Mouse (Mus musculus) liver, embryonic 13.5 days (tissue): ENCODE data around the gene Rpl18a. TPM values are rescaled to one million over a fixed set of nuclear protein-coding genes. Genes with fewer than 3 reads are reported as not detected.
A peak's percentile ranks its signal among the peaks of the same experiment; 100 is the strongest.

ENCODE experiments used
- ATAC-seq: fragments of 200-750 bp; cut with Nextera tagmentation; 2 replicates; pipeline ENCODE4 v1.8.0; 2017; ENCODE audit warnings: low read depth, mild to moderate bottlenecking, moderate number of reproducible peaks, moderate library complexity
- DNase-seq: peaks from one replicate; pipeline ENCODE4 v3.0.0; 2022
- H3K27ac ChIP-seq: fragments of 300-500 bp; sonication (generic); 2 replicates; pipeline ENCODE4 v1.5.1; 2015; ENCODE audit warnings: moderate library complexity, mild to moderate bottlenecking, inconsistent platforms
- H3K27me3 ChIP-seq: fragments of 300-500 bp; sonication (generic); 2 replicates; pipeline ENCODE4 v1.6.1; 2015; ENCODE audit warnings: mild to moderate bottlenecking, inconsistent platforms
- H3K36me3 ChIP-seq: fragments of 300-500 bp; sonication (generic); 2 replicates; pipeline ENCODE4 v1.6.1; 2015; ENCODE audit warnings: mild to moderate bottlenecking, inconsistent platforms
- H3K4me1 ChIP-seq: fragments of 300-500 bp; sonication (generic); replicated peaks from 2 replicates; pipeline ENCODE4 v1.6.1; 2015; ENCODE audit warnings: inconsistent platforms
- H3K4me2 ChIP-seq: fragments of 300-500 bp; sonication (generic); 2 replicates; pipeline ENCODE4 v1.6.1; 2015; ENCODE audit warnings: inconsistent platforms, mild to moderate bottlenecking, moderate library complexity
- H3K4me3 ChIP-seq: fragments of 300-500 bp; sonication (generic); replicated peaks from 2 replicates; pipeline ENCODE4 v1.5.1; 2015; ENCODE audit warnings: mild to moderate bottlenecking, inconsistent platforms
- H3K9ac ChIP-seq: fragments of 300-500 bp; sonication (generic); 2 replicates; pipeline ENCODE4 v1.6.1; 2015; ENCODE audit warnings: mild to moderate bottlenecking, inconsistent platforms
- H3K9me3 ChIP-seq: fragments of 300-500 bp; sonication (generic); replicated peaks from 2 replicates; pipeline ENCODE4 v1.6.1; 2016; ENCODE audit warnings: inconsistent platforms
- WGBS: fragments of 180-500 bp; shearing (Covaris S2); methylation state at CpG from one replicate; pipeline ENCODE4 v1.1.7; 2015; ENCODE audit not compliant: insufficient replicate concordance; 5-methylcytosine and 5-hydroxymethylcytosine counted together
- microRNA counts: library from miRNA; unstranded; fragments of <30 nt; microRNA quantifications from one replicate; lab custom pipeline; 2016
- microRNA-seq: library from miRNA; unstranded; fragments of <30 nt; microRNA quantifications from one replicate; pipeline ENCODE4, GENCODE M21; 2016
- polyA plus RNA-seq: library from polyadenylated mRNA; unstranded; fragments of >200 nt; fragmentation: Nextera tagmentation; extraction: Ambion mirVana; gene quantifications from 2 replicates; pipeline ENCODE4 v1.2.1, GENCODE M21; 2015

Rpl18a gene
- polyA plus RNA-seq, 1 experiment from 2014 or later, result 3,100 TPM

DNA sequence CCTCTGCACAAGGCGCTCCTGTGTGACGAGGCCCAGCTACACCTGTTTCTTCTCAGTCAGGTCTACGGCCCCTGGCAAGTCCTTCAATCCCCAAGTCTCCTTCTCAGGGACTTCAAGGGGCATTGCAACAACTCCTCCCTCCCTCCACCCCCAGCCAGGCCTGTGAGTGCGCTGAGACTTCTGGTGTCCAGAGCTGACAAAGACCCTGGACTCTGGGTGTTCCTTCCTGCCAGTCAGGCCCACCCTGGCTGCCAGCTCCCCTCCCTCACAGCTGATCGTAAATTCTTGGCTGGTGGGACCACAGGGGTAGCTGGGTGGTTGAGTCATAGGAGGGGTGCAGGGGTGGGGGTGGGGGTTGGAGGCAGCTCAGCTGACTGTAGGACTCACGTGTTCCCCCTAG, 45.4 kb downstream of the Rpl18a start:
- Histone ChIP-seq H3K4me1 (peaks cover 28% of the 10 kb centered on the region), H3K27me3 (peaks cover 69% of the 10 kb centered on the region), H3K9me3 (no peaks in the 10 kb centered on the region), H3K4me3 (no peak overlapping the region), H3K9ac (peak overlapping the region; percentile 41; the same call in 1 of the 2 replicates), H3K36me3 (no peaks in the 10 kb centered on the region), H3K27ac (peak overlapping the region; percentile 29; the same call in 1 of the 2 replicates), H3K4me2 (peak overlapping the region; percentile 10; the same call in 1 of the 2 replicates)
- DNase-seq (no peak), ATAC-seq (no peak)
- WGBS, result 60% methylated on average over 6 of the region's 6 CpGs

DNA sequence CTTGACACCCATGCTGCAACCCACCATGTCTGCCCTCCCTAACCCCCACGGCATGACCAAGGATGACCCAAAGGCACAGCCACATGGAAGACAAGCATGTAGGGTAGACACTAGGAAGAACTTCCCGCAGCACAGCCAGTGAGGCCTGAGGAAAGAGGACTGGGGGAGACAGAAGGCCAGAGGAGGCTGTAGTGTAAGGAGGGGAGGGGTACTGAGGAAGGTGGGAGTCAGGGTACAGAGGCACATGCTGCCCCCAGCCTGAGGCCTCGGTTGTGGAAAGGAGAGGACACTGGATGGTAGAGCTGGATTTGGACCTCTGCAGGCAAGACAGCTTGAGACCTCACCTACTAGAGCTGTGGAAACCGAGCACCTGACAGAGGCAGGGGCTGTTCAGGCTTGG, 46.3 kb downstream of the Rpl18a start:
- H3K27me3 ChIP-seq, result peaks cover 69% of the 10 kb centered on the region
- 70% methylated on average over 4 of the region's 4 CpGs for WGBS
- peaks cover 29% of the 10 kb centered on the region for H3K4me1 ChIP-seq
- H3K9ac ChIP-seq, result no peak overlapping the region
- no peaks in the 10 kb centered on the region for H3K36me3 ChIP-seq
- H3K27ac ChIP-seq, result no peak overlapping the region
- H3K4me2 ChIP-seq, result no peak overlapping the region
- H3K4me3 ChIP-seq, result no peak overlapping the region
- ATAC-seq (no peak), DNase-seq (no peak)
- H3K9me3 ChIP-seq, result no peaks in the 10 kb centered on the region

DNA sequence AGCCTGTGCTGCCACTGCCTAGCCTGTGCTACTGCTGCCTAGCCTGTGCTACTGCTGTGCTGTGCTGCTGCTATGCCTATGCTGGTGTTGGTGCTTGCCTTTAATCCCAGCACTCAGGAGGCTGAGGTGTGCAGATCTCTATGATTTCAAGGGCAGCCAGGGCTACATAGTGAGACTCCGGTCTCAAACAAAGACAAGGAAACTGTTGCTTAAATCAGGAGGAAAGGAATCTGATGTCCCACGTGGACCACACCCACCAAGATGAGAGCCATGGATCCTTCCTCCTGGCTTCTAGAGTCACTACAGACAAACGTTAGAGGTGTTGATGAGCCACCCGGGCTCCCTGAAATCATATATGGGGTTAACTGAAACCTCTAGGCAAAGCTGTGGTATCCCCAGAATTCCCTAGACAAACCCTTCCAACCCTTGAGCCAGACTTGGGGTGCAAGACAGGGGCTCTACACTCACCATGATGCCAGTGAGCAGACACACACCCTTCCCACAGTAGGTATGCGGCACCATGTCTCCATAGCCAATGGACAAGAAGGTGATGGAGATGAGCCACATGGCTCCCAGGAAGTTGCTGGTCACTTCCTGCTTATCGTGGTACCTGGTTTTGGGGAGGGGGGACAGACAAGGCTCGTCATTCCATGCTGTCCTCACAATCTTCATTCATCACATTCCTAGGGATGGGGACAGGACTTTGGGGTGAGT, 46.9 kb downstream of the Rpl18a start:
- DNase-seq, result no peak
- Histone ChIP-seq H3K9ac (no peak overlapping the region), H3K36me3 (no peaks in the 10 kb centered on the region), H3K9me3 (no peaks in the 10 kb centered on the region), H3K4me2 (no peak overlapping the region), H3K27me3 (peaks cover 62% of the 10 kb centered on the region), H3K4me1 (peaks cover 34% of the 10 kb centered on the region), H3K27ac (no peak overlapping the region), H3K4me3 (no peak overlapping the region)
- no peak for ATAC-seq
- 56% methylated on average over 7 of the region's 7 CpGs for WGBS

DNA sequence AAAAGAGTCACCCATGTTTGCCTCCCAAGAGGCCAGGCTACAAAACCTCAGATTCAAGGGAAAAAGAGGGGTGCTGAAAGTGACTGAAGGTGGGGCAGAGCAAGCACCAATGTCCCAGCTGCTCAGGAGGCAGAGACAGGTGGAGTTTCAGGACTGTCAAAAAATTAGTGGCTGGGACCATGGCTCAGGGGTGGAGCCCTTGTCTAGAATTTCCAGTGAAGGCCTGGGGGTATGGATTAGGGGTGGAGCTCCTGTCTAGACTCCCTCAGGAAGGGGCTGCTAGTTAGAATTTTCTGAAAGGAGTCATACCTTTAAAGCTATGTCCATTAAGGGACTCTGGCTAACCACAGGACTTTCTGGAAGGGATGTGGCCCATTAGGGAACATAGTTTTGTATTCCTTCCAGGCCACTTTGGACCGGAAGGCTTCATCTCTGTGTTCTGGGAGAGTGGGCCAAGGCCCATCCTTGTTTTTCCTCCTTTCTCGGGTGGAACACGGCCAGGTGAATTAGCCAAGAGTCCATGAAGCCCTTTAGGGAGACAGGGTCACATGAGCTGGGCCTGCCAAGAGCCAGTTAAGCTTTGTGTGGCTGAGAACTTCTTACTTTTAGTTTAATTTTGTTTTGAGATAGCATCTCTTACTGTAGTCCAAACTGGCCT, 47.8 kb downstream of the Rpl18a start:
- no peak for DNase-seq
- peaks cover 54% of the 10 kb centered on the region for H3K27me3 ChIP-seq

DNA sequence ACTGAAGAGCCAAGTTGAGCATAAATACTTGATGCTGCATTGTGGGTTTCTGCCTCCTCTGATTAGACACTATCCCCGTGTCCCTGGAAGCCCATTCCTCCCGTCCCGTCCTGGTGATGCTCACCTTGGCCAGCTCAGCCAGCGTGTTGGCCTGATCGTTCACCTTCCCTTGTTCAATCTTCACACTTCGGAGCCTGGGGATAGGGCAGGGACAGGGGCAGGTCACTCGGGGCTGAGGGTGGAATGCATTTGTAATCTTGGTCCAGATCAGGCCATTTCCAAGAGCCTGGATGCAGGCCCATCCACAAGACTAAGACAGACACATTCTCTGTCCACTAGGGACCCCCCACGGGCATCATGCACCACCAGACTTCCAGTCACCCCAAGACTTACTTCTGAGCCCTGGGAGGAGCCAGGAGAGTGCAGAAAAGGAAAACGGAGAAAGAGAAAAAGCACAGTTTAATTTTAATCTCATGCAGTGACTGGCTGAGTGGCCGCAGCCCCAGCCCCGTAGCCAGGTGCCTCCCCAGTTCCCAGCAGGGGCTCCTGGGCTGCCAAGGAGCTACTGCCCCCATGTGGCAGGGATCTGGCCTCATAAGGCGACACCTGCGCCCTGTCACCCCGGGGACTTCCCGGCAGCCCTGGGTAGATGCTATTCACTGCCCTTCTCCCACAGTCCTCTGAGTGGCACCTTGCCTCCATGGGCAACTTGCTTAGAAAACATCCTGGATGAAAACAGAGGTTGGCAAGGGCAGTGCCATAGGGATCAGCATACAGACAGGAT, 50.6 kb downstream of the Rpl18a start:
- Histone ChIP-seq H3K4me3 (no peak overlapping the region), H3K27me3 (peaks cover 41% of the 10 kb centered on the region), H3K9ac (peak overlapping the region; percentile 24; the same call in 1 of the 2 replicates), H3K36me3 (no peaks in the 10 kb centered on the region), H3K9me3 (no peaks in the 10 kb centered on the region), H3K27ac (no peak overlapping the region), H3K4me1 (peaks cover 62% of the 10 kb centered on the region), H3K4me2 (no peak overlapping the region)
- DNase-seq (no peak), ATAC-seq (no peak)
- 47% methylated on average over 15 of the region's 15 CpGs for WGBS

More for the DNA sequence above, 47.8 kb downstream of the Rpl18a start:
- no peak overlapping the region for H3K4me3 ChIP-seq
- no peaks in the 10 kb centered on the region for H3K9me3 ChIP-seq
- no peak overlapping the region for H3K27ac ChIP-seq
- no peak overlapping the region for H3K4me2 ChIP-seq
- H3K4me1 ChIP-seq, result peaks cover 42% of the 10 kb centered on the region
- no peaks in the 10 kb centered on the region for H3K36me3 ChIP-seq
- 74% methylated on average over 3 of the region's 3 CpGs for WGBS
- no peak overlapping the region for H3K9ac ChIP-seq
- no peak for ATAC-seq

DNA sequence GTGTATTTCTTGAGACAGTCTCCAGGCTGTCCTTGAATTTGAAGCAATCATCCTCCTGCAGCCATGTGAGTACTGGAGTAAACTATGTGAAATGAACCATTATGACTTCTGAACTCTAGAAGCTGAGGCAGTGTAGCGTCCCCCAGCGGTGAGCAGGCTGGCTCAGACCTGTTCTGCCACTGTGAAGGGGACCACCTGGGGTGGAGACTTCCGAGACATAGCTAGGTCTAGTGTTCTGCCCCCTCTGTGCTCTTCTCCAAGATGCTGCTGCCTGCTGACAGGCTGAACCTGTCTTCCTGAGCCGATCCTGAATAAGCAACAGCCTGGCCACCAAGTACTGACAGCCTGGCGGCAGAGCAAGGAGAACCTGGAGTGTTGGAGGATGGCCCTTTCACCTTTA, 52.1 kb downstream of the Rpl18a start:
- DNase-seq (no peak), ATAC-seq (no peak)
- Histone ChIP-seq H3K9ac (peak overlapping the region; percentile 42), H3K27me3 (peaks cover 33% of the 10 kb centered on the region), H3K36me3 (no peaks in the 10 kb centered on the region), H3K27ac (peak overlapping the region; percentile 99), H3K9me3 (no peaks in the 10 kb centered on the region), H3K4me3 (no peak overlapping the region), H3K4me1 (peaks cover 63% of the 10 kb centered on the region), H3K4me2 (no peak overlapping the region)
- WGBS, result 43% methylated on average over 5 of the region's 5 CpGs

MicroRNAs encoded within 50 kb of the gene (microRNA counts, 519-probe panel; counts per million panel counts)
- microRNA mmu-miR-1969 (lab: Ali Mortazavi, UCI), result 114 counts per million

Small RNA genes lying within 50 kb of the gene (microRNA-seq; reads per million reads assigned to microRNA genes)
- gene Mir1969, result 1.5 reads per million
- gene Mir7067, result 0.88 reads per million

Other genes with a start within 250 kb of the Rpl18a start
- gene Pgpep1, start 237.0 kb downstream of the Rpl18a start, polyA plus RNA-seq, result 17.9 and 19.5 TPM in 2 replicates
- gene Lsm4, start 224.2 kb downstream of the Rpl18a start, polyA plus RNA-seq, result 185 and 200 TPM in 2 replicates
- gene Jund, start 198.5 kb downstream of the Rpl18a start, polyA plus RNA-seq, result 17.9 and 22.0 TPM in 2 replicates
- gene Iqcn, start 194.0 kb downstream of the Rpl18a start, polyA plus RNA-seq, result not detected in 2 replicates
- gene Gm3336, start 178.9 kb downstream of the Rpl18a start, polyA plus RNA-seq, result 0.14 TPM in 1 of 2 replicates, not detected in the other
- gene Pde4c, start 173.7 kb downstream of the Rpl18a start, polyA plus RNA-seq, result 0.40 and 0.43 TPM in 2 replicates
- gene Rab3a, start 142.7 kb downstream of the Rpl18a start, polyA plus RNA-seq, result 2.7 and 3.9 TPM in 2 replicates
- gene Mpv17l2, start 136.5 kb downstream of the Rpl18a start, polyA plus RNA-seq, result 45.6 and 50.4 TPM in 2 replicates
- 18.0 and 18.2 TPM in 2 replicates for gene Pik3r2, start 120.7 kb downstream of the Rpl18a start, polyA plus RNA-seq
- gene Mast3, start 92.4 kb downstream of the Rpl18a start, polyA plus RNA-seq, result 4.9 and 6.2 TPM in 2 replicates
- 0.20 and 0.21 TPM in 2 replicates for gene Il12rb1, start 89.0 kb downstream of the Rpl18a start, polyA plus RNA-seq
- 11.7 and 12.6 TPM in 2 replicates for gene Arrdc2, start 57.7 kb downstream of the Rpl18a start, polyA plus RNA-seq
- gene Kcnn1, start 34.2 kb downstream of the Rpl18a start, polyA plus RNA-seq, result 0.29 and 0.44 TPM in 2 replicates
- gene Ccdc124, start 23.5 kb downstream of the Rpl18a start, polyA plus RNA-seq, result 70.9 and 76.5 TPM in 2 replicates
- gene Slc5a5, start 4.7 kb downstream of the Rpl18a start, polyA plus RNA-seq, result 0.03 TPM in 2 replicates
- gene Map1s, start 8.5 kb upstream of the Rpl18a start, polyA plus RNA-seq, result 17.7 and 19.0 TPM in 2 replicates